Mouse (Mus musculus) limb, embryonic 13.5 days (tissue): ENCODE results near the gene Gale. TPM values are rescaled to one million over a fixed set of nuclear protein-coding genes. Genes with fewer than 3 reads are reported as not detected.
A peak's percentile ranks its signal among the peaks of the same experiment; 100 is the strongest.

ENCODE experiments used
- ATAC-seq: fragments of 200-750 bp; cut with Nextera tagmentation; 2 replicates; pipeline ENCODE4 v1.8.0; 2017; ENCODE audit warnings: low read depth, moderate number of reproducible peaks, moderate TSS enrichment; ENCODE audit not compliant: low FRiP score
- H3K27ac ChIP-seq: fragments of 300-500 bp; sonication (generic); 2 replicates; pipeline ENCODE4 v1.5.1; 2015; ENCODE audit warnings: inconsistent platforms, mild to moderate bottlenecking, moderate library complexity
- H3K27me3 ChIP-seq: fragments of 300-500 bp; sonication (generic); 2 replicates; pipeline ENCODE4 v1.6.1; 2015; ENCODE audit warnings: mild to moderate bottlenecking, inconsistent platforms
- H3K36me3 ChIP-seq: fragments of 300-500 bp; sonication (generic); 2 replicates; pipeline ENCODE4 v1.6.1; 2015; ENCODE audit warnings: inconsistent platforms, mild to moderate bottlenecking, moderate library complexity
- H3K4me1 ChIP-seq: fragments of 300-500 bp; sonication (generic); 2 replicates; pipeline ENCODE4 v1.6.1; 2015; ENCODE audit warnings: inconsistent platforms
- H3K4me2 ChIP-seq: fragments of 300-500 bp; sonication (generic); replicated peaks from 2 replicates; pipeline ENCODE4 v1.6.1; 2015; ENCODE audit warnings: inconsistent platforms, mild to moderate bottlenecking, moderate library complexity
- H3K4me3 ChIP-seq: fragments of 300-500 bp; sonication (generic); 2 replicates; pipeline ENCODE4 v1.5.1; 2015; ENCODE audit warnings: moderate library complexity, mild to moderate bottlenecking, inconsistent platforms
- H3K9ac ChIP-seq: fragments of 300-500 bp; sonication (generic); 2 replicates; pipeline ENCODE4 v1.6.1; 2015; ENCODE audit warnings: mild to moderate bottlenecking, inconsistent platforms
- H3K9me3 ChIP-seq: fragments of 300-500 bp; sonication (generic); 2 replicates; pipeline ENCODE4 v1.6.1; 2016; ENCODE audit warnings: inconsistent platforms
- WGBS: fragments of 180-500 bp; shearing (Covaris S2); methylation state at CpG from one replicate; pipeline ENCODE4 v1.1.7; 2015; 5-methylcytosine and 5-hydroxymethylcytosine counted together
- polyA plus RNA-seq: library from polyadenylated mRNA; unstranded; fragments of >200 nt; fragmentation: Nextera tagmentation; extraction: Ambion mirVana; gene quantifications from 2 replicates; pipeline ENCODE4 v1.2.1, GENCODE M21; 2015

Gene Gale
- polyA plus RNA-seq, 1 experiment from 2014 or later, result 51.9 TPM

DNA sequence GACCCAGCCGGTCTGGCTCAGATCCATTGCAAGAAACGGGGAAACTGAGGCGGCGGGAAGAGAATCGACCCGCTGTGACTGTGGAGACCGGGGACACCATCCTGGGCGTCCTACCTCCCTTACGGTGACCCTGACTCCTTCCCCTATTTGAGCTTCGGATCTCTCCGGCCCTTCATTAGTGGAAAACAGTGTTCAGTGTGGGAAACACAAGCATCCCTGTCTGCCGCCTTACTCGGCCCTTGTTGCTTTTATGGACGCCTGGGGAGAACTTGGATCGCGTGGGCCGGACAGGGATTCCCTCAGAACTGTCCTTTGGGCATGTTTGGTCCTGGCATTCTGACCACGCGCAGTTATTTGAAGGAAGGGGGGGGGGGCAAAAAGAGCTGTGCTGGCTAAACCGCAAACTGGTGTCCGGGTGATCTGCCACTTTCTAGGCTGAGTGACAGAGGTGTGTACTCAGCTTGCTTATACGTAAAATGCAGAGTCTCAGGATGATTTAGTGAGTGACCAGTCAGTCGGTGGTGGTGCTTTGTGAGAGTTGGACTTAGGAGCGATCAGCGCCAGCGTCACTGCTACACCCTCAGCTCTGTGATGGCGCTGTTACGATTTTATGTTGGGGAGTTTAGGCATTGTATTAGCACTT lies 16.7 kb upstream of the Gale start:
- H3K4me2 ChIP-seq, result peak overlapping the region; percentile 87
- H3K9me3 ChIP-seq, result 0 out of 2 replicates have a peak, but pooled peaks cover 3% of the 10 kb centered on the region
- peak overlapping the region; percentile 91 for H3K9ac ChIP-seq
- H3K4me1 ChIP-seq, result peaks cover 18% of the 10 kb centered on the region; the same call in 1 of the 2 replicates
- no peaks in the 10 kb centered on the region for H3K27me3 ChIP-seq
- WGBS, result 2% methylated on average over 28 of the region's 28 CpGs
- ATAC-seq, result peak; percentile 29; the same call in 1 of the 2 replicates
- H3K27ac ChIP-seq, result peak overlapping the region; percentile 22; the same call in 1 of the 2 replicates
- H3K4me3 ChIP-seq, result peak overlapping the region; percentile 91
- H3K36me3 ChIP-seq, result peaks cover 13% of the 10 kb centered on the region

DNA sequence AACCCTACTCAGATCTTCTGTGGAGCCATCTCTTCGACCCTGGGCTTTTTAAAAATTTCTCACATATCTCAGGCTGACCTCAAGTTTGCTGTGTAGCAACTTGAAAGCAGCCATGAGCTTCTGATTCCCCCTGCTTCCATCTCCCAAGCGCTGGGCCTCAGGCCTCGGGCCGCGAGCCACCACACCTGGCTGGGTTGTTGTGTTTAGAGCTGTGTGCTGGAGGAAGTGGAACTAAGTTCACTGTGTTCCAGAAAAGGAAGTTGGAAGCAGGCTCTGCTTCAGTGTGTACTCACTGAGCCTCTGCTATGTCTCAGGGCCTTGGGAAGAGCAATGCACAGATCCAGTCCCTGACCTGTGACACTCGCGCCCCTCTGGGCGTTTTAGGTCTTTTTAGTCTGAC lies 15.4 kb upstream of the Gale start:
- WGBS, result 94% methylated on average over 8 of the region's 8 CpGs
- Histone ChIP-seq H3K36me3 (peaks cover 22% of the 10 kb centered on the region), H3K9ac (no peak overlapping the region), H3K4me2 (peak overlapping the region; percentile 7; the same call in 1 of the 2 replicates), H3K4me3 (0 out of 2 replicates have a peak overlapping the region, but pooled peaks have one; percentile 7), H3K9me3 (0 out of 2 replicates have a peak, but pooled peaks cover 3% of the 10 kb centered on the region), H3K4me1 (peaks cover 18% of the 10 kb centered on the region; the same call in 1 of the 2 replicates), H3K27ac (no peak overlapping the region), H3K27me3 (no peaks in the 10 kb centered on the region)
- no peak for ATAC-seq

- no peak for ATAC-seq
- H3K36me3 ChIP-seq, result peaks cover 28% of the 10 kb centered on the region
- H3K27me3 ChIP-seq, result no peaks in the 10 kb centered on the region
- H3K4me2 ChIP-seq, result no peak overlapping the region
- WGBS, result 86% methylated on average over 10 of the region's 10 CpGs
- H3K27ac ChIP-seq, result no peak overlapping the region
- peaks cover 18% of the 10 kb centered on the region; the same call in 1 of the 2 replicates for H3K4me1 ChIP-seq
- H3K9me3 ChIP-seq, result 0 out of 2 replicates have a peak, but pooled peaks cover 3% of the 10 kb centered on the region
- no peak overlapping the region for H3K9ac ChIP-seq
- no peak overlapping the region for H3K4me3 ChIP-seq
Observed at GRCm38 (mm10) chr4:135949475-135949874, 14.1 kb upstream of the Gale start.

GRCm38 (mm10) chr4:135949911-135950310 lies 13.6 kb upstream of the Gale start:
- WGBS, result 68% methylated on average over 6 of the region's 6 CpGs
- peaks cover 31% of the 10 kb centered on the region for H3K36me3 ChIP-seq
- H3K4me2 ChIP-seq, result no peak overlapping the region
- H3K27me3 ChIP-seq, result no peaks in the 10 kb centered on the region
- no peak overlapping the region for H3K4me3 ChIP-seq
- ATAC-seq, result no peak
- H3K9me3 ChIP-seq, result 0 out of 2 replicates have a peak, but pooled peaks cover 3% of the 10 kb centered on the region
- H3K27ac ChIP-seq, result no peak overlapping the region
- H3K9ac ChIP-seq, result no peak overlapping the region
- peaks cover 18% of the 10 kb centered on the region; the same call in 1 of the 2 replicates for H3K4me1 ChIP-seq

GRCm38 (mm10) chr4:135950365-135950764 lies 13.2 kb upstream of the Gale start:
- WGBS, result 88% methylated on average over 6 of the region's 6 CpGs
- H3K9me3 ChIP-seq, result 0 out of 2 replicates have a peak, but pooled peaks cover 3% of the 10 kb centered on the region
- H3K27ac ChIP-seq, result no peak overlapping the region
- no peak overlapping the region for H3K4me3 ChIP-seq
- H3K9ac ChIP-seq, result no peak overlapping the region
- H3K4me1 ChIP-seq, result peaks cover 18% of the 10 kb centered on the region; the same call in 1 of the 2 replicates
- H3K27me3 ChIP-seq, result no peaks in the 10 kb centered on the region
- no peak overlapping the region for H3K4me2 ChIP-seq
- no peak for ATAC-seq
- H3K36me3 ChIP-seq, result peaks cover 36% of the 10 kb centered on the region

- peaks cover 14% of the 10 kb centered on the region; the same call in 1 of the 2 replicates for H3K4me1 ChIP-seq
- ATAC-seq, result no peak
Observed at GRCm38 (mm10) chr4:135951505-135951904, 12.0 kb upstream of the Gale start.

GRCm38 (mm10) chr4:135953179-135953578 lies 10.3 kb upstream of the Gale start:
- peaks cover 2% of the 10 kb centered on the region; the same call in 1 of the 2 replicates for H3K4me1 ChIP-seq
- H3K9ac ChIP-seq, result no peak overlapping the region
- H3K9me3 ChIP-seq, result 0 out of 2 replicates have a peak, but pooled peaks cover 3% of the 10 kb centered on the region
- no peak overlapping the region for H3K4me3 ChIP-seq
- ATAC-seq, result no peak
- H3K4me2 ChIP-seq, result no peak overlapping the region
- H3K27me3 ChIP-seq, result no peaks in the 10 kb centered on the region
- peaks cover 57% of the 10 kb centered on the region for H3K36me3 ChIP-seq
- no peak overlapping the region for H3K27ac ChIP-seq
- WGBS, result 87% methylated on average over 3 of the region's 3 CpGs

More at GRCm38 (mm10) chr4:135951505-135951904, 12.0 kb upstream of the Gale start:
- Histone ChIP-seq H3K36me3 (peaks cover 45% of the 10 kb centered on the region), H3K4me3 (no peak overlapping the region), H3K9me3 (0 out of 2 replicates have a peak, but pooled peaks cover 3% of the 10 kb centered on the region), H3K27ac (no peak overlapping the region), H3K9ac (no peak overlapping the region), H3K27me3 (no peaks in the 10 kb centered on the region), H3K4me2 (no peak overlapping the region)
- WGBS, result 94% methylated on average over 3 of the region's 3 CpGs

GRCm38 (mm10) chr4:135954241-135954640 lies 9.3 kb upstream of the Gale start:
- 8% methylated on average over 2 of the region's 2 CpGs for WGBS
- H3K36me3 ChIP-seq, result peaks cover 68% of the 10 kb centered on the region
- ATAC-seq, result peak; percentile 54; the same call in 1 of the 2 replicates

GRCm38 (mm10) chr4:135955886-135956285 lies 7.6 kb upstream of the Gale start:
- no peak overlapping the region for H3K27ac ChIP-seq
- no peak overlapping the region for H3K9ac ChIP-seq
- no peak for ATAC-seq
- no peaks in the 10 kb centered on the region for H3K4me1 ChIP-seq
- H3K9me3 ChIP-seq, result 0 out of 2 replicates have a peak, but pooled peaks cover 3% of the 10 kb centered on the region
- H3K27me3 ChIP-seq, result no peaks in the 10 kb centered on the region
- H3K4me2 ChIP-seq, result no peak overlapping the region
- peaks cover 82% of the 10 kb centered on the region for H3K36me3 ChIP-seq
- H3K4me3 ChIP-seq, result no peak overlapping the region
- WGBS, result 86% methylated on average over 9 of the region's 9 CpGs

More at GRCm38 (mm10) chr4:135954241-135954640, 9.3 kb upstream of the Gale start:
- Histone ChIP-seq H3K9me3 (0 out of 2 replicates have a peak, but pooled peaks cover 3% of the 10 kb centered on the region), H3K4me3 (no peak overlapping the region), H3K27ac (no peak overlapping the region), H3K4me2 (no peak overlapping the region), H3K27me3 (no peaks in the 10 kb centered on the region), H3K4me1 (no peaks in the 10 kb centered on the region), H3K9ac (no peak overlapping the region)

GRCm38 (mm10) chr4:135958354-135958753 lies 5.2 kb upstream of the Gale start:
- ATAC-seq, result no peak
- H3K9me3 ChIP-seq, result no peaks in the 10 kb centered on the region
- no peak overlapping the region for H3K4me2 ChIP-seq
- peaks cover 10% of the 10 kb centered on the region for H3K4me1 ChIP-seq
- H3K27me3 ChIP-seq, result no peaks in the 10 kb centered on the region
- no peak overlapping the region for H3K4me3 ChIP-seq
- WGBS, result 67% methylated on average over 8 of the region's 8 CpGs
- peaks cover 74% of the 10 kb centered on the region for H3K36me3 ChIP-seq
- no peak overlapping the region for H3K9ac ChIP-seq
- H3K27ac ChIP-seq, result no peak overlapping the region

DNA sequence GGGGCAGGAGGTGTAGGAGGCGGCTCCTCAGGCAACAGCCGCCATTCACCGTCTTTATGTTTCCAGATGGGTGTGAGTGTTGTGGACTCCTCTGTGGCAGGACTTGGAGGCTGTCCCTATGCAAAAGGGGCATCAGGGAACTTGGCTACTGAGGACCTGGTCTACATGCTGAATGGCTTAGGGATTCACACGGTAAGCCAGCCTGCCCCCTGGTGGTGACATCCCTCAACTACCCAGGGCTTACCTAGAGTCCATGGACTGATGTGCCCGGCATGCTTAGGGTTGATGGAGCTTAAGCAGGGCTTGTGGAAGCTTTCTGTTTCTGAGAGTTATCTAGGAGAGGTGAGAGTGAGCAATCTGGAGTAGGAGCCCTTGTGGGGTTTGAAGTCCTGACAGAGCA lies 2.8 kb upstream of the Gale start:
- Histone ChIP-seq H3K36me3 (peaks cover 64% of the 10 kb centered on the region), H3K27me3 (no peaks in the 10 kb centered on the region), H3K27ac (no peak overlapping the region), H3K4me3 (no peak overlapping the region), H3K9ac (no peak overlapping the region), H3K4me2 (no peak overlapping the region), H3K4me1 (peaks cover 23% of the 10 kb centered on the region), H3K9me3 (no peaks in the 10 kb centered on the region)
- ATAC-seq, result no peak
- 20% methylated on average over 5 of the region's 5 CpGs for WGBS

DNA sequence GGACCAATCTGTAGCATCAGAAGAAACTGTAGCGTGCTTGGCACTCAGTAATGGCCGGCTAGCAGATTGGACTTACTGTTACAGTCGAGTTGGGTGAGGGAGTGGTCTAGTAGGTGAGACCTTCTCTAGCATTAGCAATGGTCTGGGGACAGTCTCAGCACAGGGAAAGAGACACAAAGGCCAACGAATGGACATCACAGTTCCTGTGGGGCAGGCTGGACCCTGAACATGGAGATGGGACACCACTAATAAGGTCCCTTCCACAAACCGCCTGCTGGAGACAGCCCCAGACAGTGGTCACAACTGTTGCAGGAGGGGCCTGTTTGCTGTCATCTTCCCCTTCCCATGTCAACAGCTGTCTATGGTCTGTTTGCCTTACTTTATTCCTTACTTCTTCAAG lies 1.8 kb upstream of the Gale start:
- H3K4me1 ChIP-seq, result peaks cover 23% of the 10 kb centered on the region
- no peak overlapping the region for H3K4me3 ChIP-seq
- no peak for ATAC-seq
- no peaks in the 10 kb centered on the region for H3K9me3 ChIP-seq
- H3K27ac ChIP-seq, result no peak overlapping the region
- H3K27me3 ChIP-seq, result no peaks in the 10 kb centered on the region
- H3K36me3 ChIP-seq, result peaks cover 66% of the 10 kb centered on the region
- H3K4me2 ChIP-seq, result no peak overlapping the region
- WGBS, result 88% methylated on average over 5 of the region's 5 CpGs
- no peak overlapping the region for H3K9ac ChIP-seq
